ENCODE assay signal across 25 mouse cellular contexts in the genomic region with DNA sequence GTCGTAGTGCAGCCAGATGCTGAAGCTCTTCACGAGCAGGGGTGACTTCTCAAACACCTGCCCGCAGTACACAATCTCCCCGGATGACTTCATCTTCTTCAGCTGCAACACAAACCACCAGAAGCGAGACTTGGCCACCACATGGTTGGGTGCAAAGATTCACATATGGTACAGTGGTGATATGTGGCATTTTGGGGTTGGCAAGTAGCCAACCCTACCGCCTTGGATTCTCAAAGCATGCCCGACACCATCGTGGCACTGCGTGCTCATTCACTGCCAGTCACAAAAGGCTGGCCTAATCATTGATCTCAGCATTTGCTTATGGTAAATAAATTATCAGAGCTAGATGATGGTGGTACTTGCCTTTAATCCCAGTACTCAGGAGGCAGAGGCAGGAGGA.
"Had no signal": no experiment of that assay in that cellular context is flagged by ENCODE, and none has a peak within 500 bp of the region (broad histone marks: within the 10 kb centered on the region; RNA-seq: fewer than 3 reads in every experiment).

No protein-coding gene starts in this region.

- H3K9ac ChIP-seq: heart, embryonic 12.5 days; hindbrain, embryonic 12.5 days; hindbrain, embryonic 14.5 days; intestine, embryonic 15.5 days; limb, embryonic 13.5 days; limb, embryonic 15.5 days had no signal

- H3K36me3 ChIP-seq: heart, embryonic 10.5 days; heart, embryonic 12.5 days; hindbrain, embryonic 10.5 days; hindbrain, embryonic 12.5 days; intestine, embryonic 15.5 days; limb, embryonic 13.5 days; limb, embryonic 15.5 days had no signal

- ATAC-seq: hindbrain, embryonic 16.5 days; inflammation-experienced regulatory T-cells, adult 6 months; intestine, embryonic 15.5 days; intestine, postnatal 0 days had no signal

- H3K27ac ChIP-seq: gastrocnemius, adult 2 months; heart, embryonic 10.5 days; hindbrain, embryonic 10.5 days; hindbrain, embryonic 12.5 days; hindbrain, embryonic 14.5 days; intestine, embryonic 15.5 days; limb, embryonic 13.5 days; limb, embryonic 15.5 days had no signal

- H3K9me3 ChIP-seq: heart, embryonic 10.5 days; heart, embryonic 12.5 days; hindbrain, embryonic 10.5 days; hindbrain, embryonic 12.5 days; intestine, embryonic 15.5 days; limb, embryonic 13.5 days; limb, embryonic 15.5 days had no signal

- H3K4me3 ChIP-seq: gastrocnemius, adult 2 months; heart, embryonic 10.5 days; heart, embryonic 12.5 days; hindbrain, embryonic 10.5 days; hindbrain, embryonic 12.5 days; intestine, embryonic 15.5 days; limb, embryonic 13.5 days; limb, embryonic 15.5 days had no signal

- H3K27me3 ChIP-seq: heart, embryonic 12.5 days; hindbrain, embryonic 12.5 days; intestine, embryonic 15.5 days; limb, embryonic 13.5 days; limb, embryonic 15.5 days had no signal

- H3K4me2 ChIP-seq: heart, embryonic 12.5 days; hindbrain, embryonic 12.5 days; hindbrain, embryonic 14.5 days; intestine, embryonic 15.5 days; limb, embryonic 13.5 days; limb, embryonic 15.5 days had no signal

- DNase-seq: gastrocnemius, adult 2 months; gastrocnemius, postnatal 10 days; gastrocnemius, postnatal 25 days; heart, adult 18-20 months; heart, postnatal 10 days; heart, postnatal 4 days; kidney, adult 18-20 months; kidney, adult 8-10 months; kidney, postnatal 10 days; kidney, postnatal 25 days; kidney, postnatal 4 days; layer of hippocampus, adult 9-11 months; layer of hippocampus, postnatal 36 days; left cerebral cortex, postnatal 4 days had no signal
